Mouse (Mus musculus): ENCODE results near the gene Bcl6b.

GRCm38 (mm10) chr11:70174491-70174890 is 55.1 kb downstream of the Bcl6b start:
- TF ChIP-seq CTCF (IDR thresholded peaks at IDR 0.05; ENCODE audit: control insufficient read depth, insufficient read depth, insufficient replicate concordance, low read depth, low read length) (no peak), POLR2A (IDR thresholded peaks at IDR 0.05; ENCODE audit: control insufficient read depth, low read depth, low read length) (no peak)

Data from testis, adult 2 months (tissue).